Mouse (Mus musculus) cerebellum, adult 2 months (tissue): ENCODE measurements at regions not wholly inside any gene's neighbourhood (a gene's known extent, or its start where the extent isn't known, plus 50 kb on each side); places are given as distances from the start of the nearest gene placed in this dataset.

ENCODE experiments used
- DNase-seq, 2 experiments: peaks; one replicate each; pipeline ENCODE4 v3.0.0; 2021
- H3K27ac ChIP-seq: fragments of 200-500 bp; 2 replicates; pipeline ENCODE4 v1.5.1; 2012; ENCODE audit warnings: low read length, control low read depth, inconsistent platforms; ENCODE audit not compliant: insufficient read depth
- H3K27me3 ChIP-seq: fragments of 200-500 bp; 2 replicates; pipeline ENCODE4 v1.6.1; 2012; ENCODE audit warnings: inconsistent platforms, mild to moderate bottlenecking, low read length, moderate library complexity; ENCODE audit not compliant: control insufficient read depth, insufficient read depth
- H3K4me1 ChIP-seq: fragments of 200-500 bp; 2 replicates; pipeline ENCODE4 v1.6.1; 2011; ENCODE audit warnings: low read length; ENCODE audit not compliant: control insufficient read depth, insufficient read depth
- H3K4me3 ChIP-seq: fragments of 200-500 bp; replicated peaks from 2 replicates; pipeline ENCODE3; 2011; ENCODE audit warnings: mild to moderate bottlenecking, low read depth, low read length, control low read depth; ENCODE audit not compliant: insufficient read depth
- CTCF ChIP-seq: fragments of 200-500 bp; IDR thresholded peaks from 2 replicates; pipeline ENCODE4 v1.5.1; 2011; ENCODE audit warnings: low read depth, mild to moderate bottlenecking, control low read depth, low read length, moderate library complexity, borderline replicate concordance; ENCODE audit not compliant: insufficient read depth
- POLR2A ChIP-seq: fragments of 200-500 bp; IDR thresholded peaks from 2 replicates; pipeline ENCODE4 v1.6.1; 2011; ENCODE audit warnings: low read length, control low read depth, borderline replicate concordance; ENCODE audit not compliant: insufficient read depth
- WGBS: fragments of 180-500 bp; shearing (Covaris S2); methylation state at CpG from one replicate; pipeline ENCODE4 v1.1.7; 2018; 5-methylcytosine and 5-hydroxymethylcytosine counted together

- no peak overlapping the region for H3K4me3 ChIP-seq
- no peak for DNase-seq
- WGBS = 43% methylated on average over 6 of the region's 6 CpGs
- no peaks in the 10 kb centered on the region for H3K27me3 ChIP-seq
- TF ChIP-seq POLR2A (no peak), CTCF (no peak)
- no peak overlapping the region for H3K27ac ChIP-seq
- H3K4me1 ChIP-seq = no peaks in the 10 kb centered on the region
Observed at GRCm38 (mm10) chr9:84548012-84548660, 623.2 kb downstream of the Bckdhb start.

GRCm38 (mm10) chr9:84555237-84555636, 630.3 kb downstream of the Bckdhb start:
- no peak overlapping the region for H3K27ac ChIP-seq
- TF ChIP-seq POLR2A (no peak), CTCF (no peak)
- no peaks in the 10 kb centered on the region for H3K4me1 ChIP-seq
- no peaks in the 10 kb centered on the region for H3K27me3 ChIP-seq
- no peak for DNase-seq
- 35% methylated on average over 2 of the region's 2 CpGs for WGBS
- no peak overlapping the region for H3K4me3 ChIP-seq

- TF ChIP-seq CTCF (no peak), POLR2A (no peak)
- WGBS = 69% methylated on average over 11 of the region's 11 CpGs
- Histone ChIP-seq H3K27ac (no peak overlapping the region), H3K4me3 (no peak overlapping the region), H3K27me3 (no peaks in the 10 kb centered on the region), H3K4me1 (no peaks in the 10 kb centered on the region)
- no peak for DNase-seq
Observed at GRCm38 (mm10) chr9:84556261-84556844, 631.4 kb downstream of the Bckdhb start.

- WGBS = 83% methylated on average over 1 of the region's 1 CpGs
- Histone ChIP-seq H3K27me3 (no peaks in the 10 kb centered on the region), H3K4me3 (no peak overlapping the region), H3K4me1 (no peaks in the 10 kb centered on the region), H3K27ac (no peak overlapping the region)
- no peak for DNase-seq
- no peak for TF ChIP-seq CTCF
- TF ChIP-seq POLR2A = no peak
Observed at GRCm38 (mm10) chr9:84558346-84558745, 633.4 kb downstream of the Bckdhb start.

GRCm38 (mm10) chr9:84569533-84569932, 644.6 kb downstream of the Bckdhb start:
- Histone ChIP-seq H3K27me3 (no peaks in the 10 kb centered on the region), H3K27ac (no peak overlapping the region), H3K4me3 (no peak overlapping the region), H3K4me1 (no peaks in the 10 kb centered on the region)
- TF ChIP-seq CTCF (no peak), POLR2A (no peak)
- WGBS = 65% methylated on average over 3 of the region's 3 CpGs
- DNase-seq = no peak

GRCm38 (mm10) chr9:84577781-84578180, 652.8 kb downstream of the Bckdhb start:
- no peak for DNase-seq
- 91% methylated on average over 5 of the region's 5 CpGs for WGBS
- Histone ChIP-seq H3K27me3 (no peaks in the 10 kb centered on the region), H3K4me1 (no peaks in the 10 kb centered on the region), H3K27ac (no peak overlapping the region), H3K4me3 (no peak overlapping the region)
- TF ChIP-seq CTCF (no peak), POLR2A (no peak)

- WGBS = 83% methylated on average over 4 of the region's 4 CpGs
Observed at GRCm38 (mm10) chr9:84587791-84588190, 662.8 kb downstream of the Bckdhb start.

GRCm38 (mm10) chr9:84594724-84595123, 669.8 kb downstream of the Bckdhb start:
- TF ChIP-seq POLR2A (no peak), CTCF (no peak)
- Histone ChIP-seq H3K27me3 (no peaks in the 10 kb centered on the region), H3K4me3 (no peak overlapping the region), H3K4me1 (no peaks in the 10 kb centered on the region), H3K27ac (no peak overlapping the region)
- no peak for DNase-seq
- WGBS = 96% methylated on average over 2 of the region's 2 CpGs

More at GRCm38 (mm10) chr9:84587791-84588190, 662.8 kb downstream of the Bckdhb start:
- no peaks in the 10 kb centered on the region for H3K27me3 ChIP-seq
- TF ChIP-seq POLR2A (no peak), CTCF (no peak)
- H3K4me1 ChIP-seq = no peaks in the 10 kb centered on the region
- DNase-seq = no peak
- H3K27ac ChIP-seq = no peak overlapping the region
- H3K4me3 ChIP-seq = no peak overlapping the region
